In the genomic region with DNA sequence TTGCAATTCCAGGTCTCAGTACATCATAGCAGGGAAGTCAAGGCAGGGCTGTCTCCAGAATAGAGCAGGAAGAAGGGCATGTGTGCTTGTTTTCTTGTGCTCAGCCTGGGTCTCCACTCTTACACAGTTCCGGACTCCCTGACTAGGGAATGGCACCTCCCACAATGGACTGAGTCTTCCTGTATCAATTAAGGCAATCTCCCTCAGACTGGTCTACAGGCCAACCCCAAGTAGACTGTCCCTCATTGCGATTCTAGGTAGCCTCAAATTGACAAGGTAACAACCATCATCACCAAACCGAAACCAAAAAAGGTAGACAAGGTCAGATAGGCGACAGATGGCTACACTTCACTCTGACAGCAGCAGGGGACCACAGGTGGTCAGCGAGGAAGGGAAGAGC, we compare ENCODE assay signal across 1 mouse cellular context.
TF ChIP-seq lines count a peak whose summit lies in the region.

No protein-coding gene starts in this region.

TF ChIP-seq in MEL, 35 proteins besides CTCF, POLR2A, EP300 and RAD21:
- TF ChIP-seq MAZ (IDR thresholded peaks at IDR 0.05; ENCODE audit: low read depth, low read length) = no peak
- no peak for TF ChIP-seq GATA1 (IDR thresholded peaks at IDR 0.05; ENCODE audit: low read depth, low read length)
